Mouse (Mus musculus) brown adipose tissue, adult 24 weeks (tissue): ENCODE data around the gene Ndufa1. TPM values are rescaled to one million over a fixed set of nuclear protein-coding genes. Genes with fewer than 3 reads are reported as not detected.

Experiments used
- polyA plus RNA-seq: library from polyadenylated mRNA; stranded (reverse); fragments of >200 nt; gene quantifications from 2 replicates; pipeline ENCODE4 v1.2.4, GENCODE M21; 2012; ENCODE audit not compliant: missing spikeins, insufficient read depth, insufficient read length

Ndufa1 gene
- polyA plus RNA-seq, 1 experiment: 1,758 TPM

Other genes starting within 250 kb of the Ndufa1 start
- gene Sept6, start 199.4 kb downstream of the Ndufa1 start, polyA plus RNA-seq: 2.1 and 2.8 TPM in 2 replicates
- gene Sowahd, start 142.3 kb downstream of the Ndufa1 start, polyA plus RNA-seq: not detected in 2 replicates
- 550 and 567 TPM in 2 replicates for gene Rpl39, start 105.8 kb downstream of the Ndufa1 start, polyA plus RNA-seq
- gene Upf3b, start 80.8 kb downstream of the Ndufa1 start, polyA plus RNA-seq: 9.0 and 11.5 TPM in 2 replicates
- 7.0 and 10.9 TPM in 2 replicates for gene Nkap, start 64.4 kb downstream of the Ndufa1 start, polyA plus RNA-seq
- not detected in 2 replicates for gene Akap14, start 22.3 kb downstream of the Ndufa1 start, polyA plus RNA-seq
- 0.92 and 1.7 TPM in 2 replicates for gene Rnf113a1, start 82 bp upstream of the Ndufa1 start, polyA plus RNA-seq
- gene Gm9, start 19.9 kb upstream of the Ndufa1 start, polyA plus RNA-seq: not detected in 2 replicates
- gene Rhox1, start 31.1 kb upstream of the Ndufa1 start, polyA plus RNA-seq: not detected in 2 replicates
- gene Rhox2a, start 53.8 kb upstream of the Ndufa1 start, polyA plus RNA-seq: not detected in 2 replicates
- gene Rhox3a, start 58.8 kb upstream of the Ndufa1 start, polyA plus RNA-seq: not detected in 2 replicates
- gene Rhox4a, start 74.2 kb upstream of the Ndufa1 start, polyA plus RNA-seq: not detected in 2 replicates
- not detected in 2 replicates for gene Rhox3a2, start 188.9 kb upstream of the Ndufa1 start, polyA plus RNA-seq
- gene Rhox4a2, start 199.7 kb upstream of the Ndufa1 start, polyA plus RNA-seq: not detected in 2 replicates
- not detected in 2 replicates for gene Rhox2b, start 220.9 kb upstream of the Ndufa1 start, polyA plus RNA-seq
- not detected in 2 replicates for gene Rhox4b, start 241.3 kb upstream of the Ndufa1 start, polyA plus RNA-seq